Mouse (Mus musculus) forebrain, embryonic 10.5 days (tissue): ENCODE data around the gene 4833427G06Rik. TPM values are rescaled to one million over a fixed set of nuclear protein-coding genes. Genes with fewer than 3 reads are reported as not detected.

Experiments
- DNase-seq: peaks from one replicate; pipeline ENCODE4 v3.0.0-alpha.2; 2017; ENCODE audit warnings: low spot score; ENCODE audit errors: extremely low spot score
- H3K27ac ChIP-seq: fragments of 300-500 bp; sonication (generic); 2 replicates; pipeline ENCODE4 v1.5.1; 2016; ENCODE audit warnings: mild to moderate bottlenecking
- H3K27me3 ChIP-seq: fragments of 300-500 bp; sonication (generic); 2 replicates; pipeline ENCODE4 v1.6.1; 2016; ENCODE audit warnings: mild to moderate bottlenecking; ENCODE audit not compliant: poor library complexity, severe bottlenecking
- H3K36me3 ChIP-seq: fragments of 300-500 bp; sonication (generic); replicated peaks from 2 replicates; pipeline ENCODE4 v1.6.1; 2016; ENCODE audit warnings: mild to moderate bottlenecking, moderate library complexity
- H3K4me1 ChIP-seq: fragments of 300-500 bp; sonication (generic); 2 replicates; pipeline ENCODE4 v1.6.1; 2016
- H3K4me3 ChIP-seq: fragments of 300-500 bp; sonication (generic); 2 replicates; pipeline ENCODE4 v1.5.1; 2016; ENCODE audit warnings: mild to moderate bottlenecking, moderate library complexity
- H3K9me3 ChIP-seq: fragments of 300-500 bp; sonication (generic); 2 replicates; pipeline ENCODE4 v1.6.1; 2016; ENCODE audit warnings: mild to moderate bottlenecking, moderate library complexity
- WGBS: fragments of 180-500 bp; shearing (Covaris S2); methylation state at CpG from one replicate; pipeline ENCODE4 v1.1.7; 2016; 5-methylcytosine and 5-hydroxymethylcytosine counted together
- polyA plus RNA-seq: library from polyadenylated mRNA; unstranded; fragments of >200 nt; fragmentation: Nextera tagmentation; extraction: Ambion mirVana; gene quantifications from 2 replicates; pipeline ENCODE4 v1.2.1, GENCODE M21; 2016

The 4833427G06Rik gene
- polyA plus RNA-seq, 1 experiment from 2014 or later, result not detected

GRCm38 (mm10) chr9:51103808-51104514 lies 2.1 kb upstream of the 4833427G06Rik start:
- DNase-seq, result peak; percentile 71
- no peaks in the 10 kb centered on the region for H3K9me3 ChIP-seq
- H3K4me3 ChIP-seq, result peak overlapping the region; percentile 70
- peak overlapping the region; percentile 87 for H3K27ac ChIP-seq
- H3K36me3 ChIP-seq, result no peaks in the 10 kb centered on the region
- H3K4me1 ChIP-seq, result peaks cover 25% of the 10 kb centered on the region
- 11% methylated on average over 30 of the region's 30 CpGs for WGBS
- H3K27me3 ChIP-seq, result peaks cover 47% of the 10 kb centered on the region

GRCm38 (mm10) chr9:51102963-51103807 lies 1.3 kb upstream of the 4833427G06Rik start:
- peak; percentile 66 for DNase-seq
- WGBS, result 1% methylated on average over 44 of the region's 44 CpGs
- H3K4me3 ChIP-seq, result peak overlapping the region; percentile 70
- peaks cover 47% of the 10 kb centered on the region for H3K27me3 ChIP-seq
- no peaks in the 10 kb centered on the region for H3K9me3 ChIP-seq
- peaks cover 25% of the 10 kb centered on the region for H3K4me1 ChIP-seq
- no peaks in the 10 kb centered on the region for H3K36me3 ChIP-seq
- peak overlapping the region; percentile 87 for H3K27ac ChIP-seq

GRCm38 (mm10) chr9:51096306-51096705 lies 5.6 kb downstream of the 4833427G06Rik start:
- Histone ChIP-seq H3K4me3 (no peak overlapping the region), H3K4me1 (no peaks in the 10 kb centered on the region), H3K9me3 (no peaks in the 10 kb centered on the region), H3K27ac (no peak overlapping the region), H3K36me3 (no peaks in the 10 kb centered on the region), H3K27me3 (peaks cover 14% of the 10 kb centered on the region)
- DNase-seq, result no peak
- whole genome bisulfite sequencing, result 72% methylated on average over 2 of the region's 2 CpGs

- Histone ChIP-seq H3K9me3 (no peaks in the 10 kb centered on the region), H3K4me1 (no peaks in the 10 kb centered on the region), H3K36me3 (no peaks in the 10 kb centered on the region), H3K4me3 (no peak overlapping the region), H3K27me3 (no peaks in the 10 kb centered on the region), H3K27ac (no peak overlapping the region)
- no peak for DNase-seq
- 80% methylated on average over 5 of the region's 5 CpGs for WGBS
These were observed 8.2 kb downstream of the 4833427G06Rik start for GRCm38 (mm10) chr9:51093697-51094096.

- Histone ChIP-seq H3K4me3 (no peak overlapping the region), H3K27ac (no peak overlapping the region), H3K27me3 (no peaks in the 10 kb centered on the region; the same call in none of the 2 replicates), H3K4me1 (peaks cover 9% of the 10 kb centered on the region), H3K9me3 (no peaks in the 10 kb centered on the region), H3K36me3 (no peaks in the 10 kb centered on the region)
- no peak for DNase-seq
- 86% methylated on average over 5 of the region's 5 CpGs for WGBS
These were observed 20.3 kb downstream of the 4833427G06Rik start for GRCm38 (mm10) chr9:51081614-51082013.

- Histone ChIP-seq H3K36me3 (no peaks in the 10 kb centered on the region), H3K4me1 (peaks cover 21% of the 10 kb centered on the region), H3K27ac (peak within 1 kb of the TSS; percentile 66), H3K27me3 (peaks cover 11% of the 10 kb centered on the region), H3K9me3 (no peaks in the 10 kb centered on the region), H3K4me3 (peak within 1 kb of the TSS; percentile 60)
- under 1% methylated on average over 14 of the region's 14 CpGs for WGBS
- DNase-seq, result peak; percentile 62
These were observed 24.9 kb downstream of the 4833427G06Rik start, which contains the start of gene Layn for GRCm38 (mm10) chr9:51076979-51077315. Layn (minus strand) TSS chr9:51077094.

GRCm38 (mm10) chr9:51076300-51076978 lies 25.4 kb downstream of the 4833427G06Rik start:
- Histone ChIP-seq H3K9me3 (no peaks in the 10 kb centered on the region), H3K27me3 (peaks cover 11% of the 10 kb centered on the region), H3K27ac (peak overlapping the region; percentile 66), H3K4me3 (peak overlapping the region; percentile 60), H3K36me3 (no peaks in the 10 kb centered on the region), H3K4me1 (peaks cover 21% of the 10 kb centered on the region)
- peak; percentile 18 for DNase-seq
- under 1% methylated on average over 17 of the region's 17 CpGs for WGBS

- no peaks in the 10 kb centered on the region for H3K9me3 ChIP-seq
- H3K27ac ChIP-seq, result no peak overlapping the region
These were observed 26.1 kb downstream of the 4833427G06Rik start for GRCm38 (mm10) chr9:51075780-51076179.

GRCm38 (mm10) chr9:51070801-51071200 lies 31.1 kb downstream of the 4833427G06Rik start:
- H3K9me3 ChIP-seq, result no peaks in the 10 kb centered on the region
- H3K36me3 ChIP-seq, result no peaks in the 10 kb centered on the region
- H3K27ac ChIP-seq, result no peak overlapping the region
- no peak for DNase-seq
- WGBS, result 89% methylated on average over 4 of the region's 4 CpGs
- peaks cover 4% of the 10 kb centered on the region for H3K4me1 ChIP-seq
- peaks cover 11% of the 10 kb centered on the region for H3K27me3 ChIP-seq
- no peak overlapping the region for H3K4me3 ChIP-seq

More at GRCm38 (mm10) chr9:51075780-51076179, 26.1 kb downstream of the 4833427G06Rik start:
- H3K36me3 ChIP-seq, result no peaks in the 10 kb centered on the region
- 14% methylated on average over 3 of the region's 3 CpGs for WGBS
- peaks cover 21% of the 10 kb centered on the region for H3K4me1 ChIP-seq
- H3K4me3 ChIP-seq, result peak overlapping the region; percentile 60
- H3K27me3 ChIP-seq, result peaks cover 11% of the 10 kb centered on the region
- no peak for DNase-seq

- no peak for DNase-seq
- Histone ChIP-seq H3K4me3 (no peak overlapping the region), H3K36me3 (no peaks in the 10 kb centered on the region), H3K4me1 (no peaks in the 10 kb centered on the region), H3K9me3 (no peaks in the 10 kb centered on the region), H3K27me3 (no peaks in the 10 kb centered on the region), H3K27ac (no peak overlapping the region)
- WGBS, result 90% methylated on average over 3 of the region's 3 CpGs
These were observed 33.7 kb downstream of the 4833427G06Rik start for GRCm38 (mm10) chr9:51068202-51068601.

- H3K27ac ChIP-seq, result no peak within 1 kb of the TSS
- no peaks in the 10 kb centered on the region for H3K9me3 ChIP-seq
- DNase-seq, result no peak
- no peaks in the 10 kb centered on the region for H3K4me1 ChIP-seq
- no peak within 1 kb of the TSS for H3K4me3 ChIP-seq
- no peaks in the 10 kb centered on the region for H3K36me3 ChIP-seq
- H3K27me3 ChIP-seq, result no peaks in the 10 kb centered on the region
- WGBS, result 85% methylated on average over 2 of the region's 2 CpGs
These were observed 41.3 kb downstream of the 4833427G06Rik start, which contains the start of gene Btg4 for GRCm38 (mm10) chr9:51060601-51061000. Btg4 (plus strand) TSS chr9:51060901.

GRCm38 (mm10) chr9:51058951-51059521 lies 42.8 kb downstream of the 4833427G06Rik start:
- Histone ChIP-seq H3K4me3 (no peak overlapping the region), H3K36me3 (no peaks in the 10 kb centered on the region), H3K9me3 (no peaks in the 10 kb centered on the region), H3K27ac (no peak overlapping the region), H3K27me3 (no peaks in the 10 kb centered on the region), H3K4me1 (no peaks in the 10 kb centered on the region)
- 84% methylated on average over 4 of the region's 4 CpGs for WGBS
- DNase-seq, result no peak
